Mouse (Mus musculus) megakaryocyte, embryonic 14.5 days (primary cell): Measurements from ENCODE around the gene Znrf1.

Source experiments
- FLI1 ChIP-seq: IDR thresholded peaks from 2 replicates; pipeline ENCODE4 v1.6.1; 2012; ENCODE audit warnings: low read length, inconsistent platforms, mixed read lengths
- GATA1 ChIP-seq: IDR thresholded peaks from 3 replicates; pipeline ENCODE4 v1.6.1; 2012; ENCODE audit warnings: mixed read lengths, low read length, inconsistent platforms, borderline replicate concordance

- TF ChIP-seq GATA1: no peak
- TF ChIP-seq FLI1: no peak
Observed at GRCm38 (mm10) chr8:111539422-111540076, 3.7 kb downstream of the Znrf1 start.
